Mouse (Mus musculus): ENCODE data around the gene Cd82. TPM values are rescaled to one million over a fixed set of nuclear protein-coding genes. Genes with fewer than 3 reads are reported as not detected.

Cd82 gene
- polyA plus RNA-seq, 1 experiment from 2014 or later: 113 TPM

DNA sequence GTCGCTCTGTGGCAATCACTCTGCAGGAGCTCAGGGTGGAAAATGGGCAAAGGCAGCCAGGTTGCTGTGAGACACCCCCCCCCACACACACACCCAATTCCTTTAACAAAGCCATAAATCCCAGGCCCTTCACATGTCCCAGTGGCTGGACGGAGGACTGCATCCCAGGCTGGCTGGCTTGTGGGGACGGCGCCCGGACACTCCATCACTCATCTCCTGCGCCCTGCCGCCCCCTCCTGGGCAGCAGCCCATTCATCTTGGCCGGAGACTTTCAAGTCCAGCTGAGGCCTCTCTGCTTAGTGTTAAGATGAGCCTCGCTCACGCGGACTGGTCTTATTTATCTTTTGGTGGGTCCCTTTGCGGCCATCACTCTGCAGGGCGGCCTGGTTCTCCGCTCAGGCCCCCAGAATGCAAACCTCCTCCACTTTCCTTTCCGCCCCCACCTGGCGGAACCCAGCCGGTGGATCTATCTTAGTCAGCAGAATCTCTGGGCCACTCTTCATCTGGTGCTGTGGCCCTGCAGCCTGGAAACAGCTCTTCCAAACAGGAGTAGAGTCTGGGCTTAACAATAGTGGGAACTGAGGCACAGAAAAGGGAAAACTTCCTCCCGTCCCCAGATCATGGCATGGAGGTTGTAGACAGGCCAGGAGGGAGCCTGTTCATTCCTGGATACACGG is 26.1 kb upstream of the Cd82 start:
- Histone ChIP-seq H3K27me3 (peaks cover 9% of the 10 kb centered on the region; the same call in 1 of the 2 replicates), H3K9ac (no peak overlapping the region), H3K27ac (replicated peaks) (no peak overlapping the region), H3K4me1 (replicated peaks) (no peaks in the 10 kb centered on the region), H3K9me3 (replicated peaks) (no peaks in the 10 kb centered on the region), H3K4me2 (no peak overlapping the region), H3K4me3 (replicated peaks) (no peak overlapping the region), H3K36me3 (replicated peaks) (no peaks in the 10 kb centered on the region)
- ATAC-seq (ENCODE audit: insufficient read depth): no peak
- 49% methylated on average over 19 of the region's 19 CpGs for WGBS (ENCODE audit: insufficient replicate concordance)

GRCm38 (mm10) chr2:93485459-93485858 is 22.5 kb upstream of the Cd82 start:
- H3K9me3 ChIP-seq (replicated peaks): no peaks in the 10 kb centered on the region
- ATAC-seq (ENCODE audit: insufficient read depth): no peak
- H3K4me1 ChIP-seq (replicated peaks): no peaks in the 10 kb centered on the region
- H3K4me3 ChIP-seq (replicated peaks): no peak overlapping the region
- WGBS (ENCODE audit: insufficient replicate concordance): 32% methylated on average over 9 of the region's 9 CpGs
- no peak overlapping the region for H3K27ac ChIP-seq (replicated peaks)
- H3K4me2 ChIP-seq: no peak overlapping the region
- H3K36me3 ChIP-seq (replicated peaks): no peaks in the 10 kb centered on the region
- no peak overlapping the region for H3K9ac ChIP-seq
- H3K27me3 ChIP-seq: peaks cover 9% of the 10 kb centered on the region; the same call in 1 of the 2 replicates

GRCm38 (mm10) chr2:93482036-93482644 is 19.2 kb upstream of the Cd82 start:
- ATAC-seq (ENCODE audit: insufficient read depth): no peak
- Histone ChIP-seq H3K4me1 (replicated peaks) (no peaks in the 10 kb centered on the region), H3K9ac (no peak overlapping the region), H3K4me2 (no peak overlapping the region), H3K27me3 (peaks cover 2% of the 10 kb centered on the region), H3K4me3 (replicated peaks) (no peak overlapping the region), H3K9me3 (replicated peaks) (no peaks in the 10 kb centered on the region), H3K27ac (replicated peaks) (no peak overlapping the region), H3K36me3 (replicated peaks) (no peaks in the 10 kb centered on the region)
- 14% methylated on average over 6 of the region's 6 CpGs for WGBS (ENCODE audit: insufficient replicate concordance)

GRCm38 (mm10) chr2:93478744-93479143 is 15.8 kb upstream of the Cd82 start:
- ATAC-seq (ENCODE audit: insufficient read depth): no peak
- Histone ChIP-seq H3K4me1 (replicated peaks) (0 out of 2 replicates have a peak, but pooled peaks cover 3% of the 10 kb centered on the region), H3K36me3 (replicated peaks) (no peaks in the 10 kb centered on the region), H3K4me2 (no peak overlapping the region), H3K9ac (no peak overlapping the region), H3K4me3 (replicated peaks) (no peak overlapping the region), H3K9me3 (replicated peaks) (no peaks in the 10 kb centered on the region), H3K27me3 (peaks cover 25% of the 10 kb centered on the region), H3K27ac (replicated peaks) (no peak overlapping the region)
- 39% methylated on average over 5 of the region's 5 CpGs for WGBS (ENCODE audit: insufficient replicate concordance)

DNA sequence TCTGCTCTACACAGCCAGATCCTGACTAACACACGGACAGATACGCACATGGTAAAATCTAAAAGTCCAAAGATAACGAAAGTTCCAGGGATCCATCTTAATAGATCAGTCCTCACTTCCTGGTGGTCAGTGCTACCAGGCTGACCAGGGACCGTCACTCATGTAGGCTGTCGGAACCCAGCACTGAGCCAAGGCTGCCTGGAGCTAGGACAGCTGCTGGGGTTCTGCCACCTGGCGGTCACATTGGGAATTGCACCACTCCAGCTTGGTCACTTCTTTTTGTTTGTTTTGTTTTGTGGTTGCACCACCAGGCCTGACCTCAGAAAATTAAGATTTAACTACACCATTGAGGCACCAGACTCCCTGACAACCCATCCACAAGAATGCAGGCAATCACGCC is 14.6 kb upstream of the Cd82 start:
- Histone ChIP-seq H3K4me3 (replicated peaks) (no peak overlapping the region), H3K4me1 (replicated peaks) (0 out of 2 replicates have a peak, but pooled peaks cover 3% of the 10 kb centered on the region), H3K27me3 (peaks cover 25% of the 10 kb centered on the region), H3K9ac (no peak overlapping the region), H3K4me2 (no peak overlapping the region), H3K9me3 (replicated peaks) (no peaks in the 10 kb centered on the region), H3K27ac (replicated peaks) (no peak overlapping the region), H3K36me3 (replicated peaks) (no peaks in the 10 kb centered on the region)
- no peak for ATAC-seq (ENCODE audit: insufficient read depth)
- 39% methylated on average over 7 of the region's 7 CpGs for WGBS (ENCODE audit: insufficient replicate concordance)

DNA sequence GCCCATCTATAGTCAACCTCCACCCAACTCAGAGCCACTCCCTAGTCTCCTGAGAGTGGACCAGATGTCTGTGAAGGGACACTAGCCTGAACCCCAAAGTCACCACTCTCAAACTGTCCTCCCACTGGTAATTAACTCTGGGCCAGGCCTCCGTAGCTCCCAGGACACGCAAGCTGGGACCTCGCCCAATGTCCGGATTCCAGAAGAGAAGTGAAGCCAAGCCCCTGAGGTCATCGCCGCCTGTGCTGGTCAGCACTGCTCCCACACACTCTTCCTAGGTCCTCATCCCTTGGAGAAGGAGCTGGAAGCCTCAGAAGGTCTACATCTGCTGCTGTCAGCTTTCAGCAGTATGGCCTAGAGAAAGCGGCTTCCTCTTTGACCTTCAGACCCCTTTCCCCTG is 13.5 kb upstream of the Cd82 start:
- Histone ChIP-seq H3K27me3 (peaks cover 25% of the 10 kb centered on the region), H3K4me3 (replicated peaks) (no peak overlapping the region), H3K27ac (replicated peaks) (no peak overlapping the region), H3K36me3 (replicated peaks) (no peaks in the 10 kb centered on the region), H3K9ac (no peak overlapping the region), H3K9me3 (replicated peaks) (no peaks in the 10 kb centered on the region), H3K4me1 (replicated peaks) (0 out of 2 replicates have a peak, but pooled peaks cover 3% of the 10 kb centered on the region), H3K4me2 (no peak overlapping the region)
- WGBS (ENCODE audit: insufficient replicate concordance): 66% methylated on average over 7 of the region's 7 CpGs
- ATAC-seq (ENCODE audit: insufficient read depth): no peak

DNA sequence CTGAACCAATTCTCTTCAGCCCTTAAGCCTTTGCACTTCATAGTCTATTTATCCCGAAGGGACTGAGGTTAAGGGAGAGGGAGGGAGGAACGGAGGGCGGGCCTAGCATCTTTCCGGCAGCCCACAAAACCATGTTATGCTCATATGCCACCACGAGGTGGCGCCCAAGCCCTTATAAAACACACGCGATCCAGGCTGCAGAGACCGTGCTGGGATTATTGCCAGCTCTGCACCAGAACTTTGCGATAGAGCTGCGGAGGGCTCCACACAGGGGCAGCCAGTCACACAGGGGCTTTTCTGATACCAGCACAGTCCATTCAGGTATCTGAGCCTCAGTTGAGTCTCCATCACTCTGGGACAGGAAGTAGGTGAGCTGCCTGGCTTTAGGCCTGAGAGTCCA is 12.1 kb upstream of the Cd82 start:
- no peak overlapping the region for H3K9ac ChIP-seq
- 2% methylated on average over 11 of the region's 11 CpGs for WGBS (ENCODE audit: insufficient replicate concordance)
- H3K9me3 ChIP-seq (replicated peaks): no peaks in the 10 kb centered on the region
- no peak overlapping the region for H3K27ac ChIP-seq (replicated peaks)
- no peak overlapping the region for H3K4me3 ChIP-seq (replicated peaks)
- no peaks in the 10 kb centered on the region for H3K36me3 ChIP-seq (replicated peaks)
- peaks cover 16% of the 10 kb centered on the region for H3K4me1 ChIP-seq (replicated peaks)
- H3K27me3 ChIP-seq: peaks cover 25% of the 10 kb centered on the region
- ATAC-seq (ENCODE audit: insufficient read depth): no peak
- H3K4me2 ChIP-seq: no peak overlapping the region

- Histone ChIP-seq H3K27ac (replicated peaks) (no peak overlapping the region), H3K9me3 (replicated peaks) (no peaks in the 10 kb centered on the region), H3K27me3 (peaks cover 25% of the 10 kb centered on the region), H3K9ac (no peak overlapping the region), H3K36me3 (replicated peaks) (no peaks in the 10 kb centered on the region), H3K4me3 (replicated peaks) (no peak overlapping the region), H3K4me2 (no peak overlapping the region), H3K4me1 (replicated peaks) (peaks cover 27% of the 10 kb centered on the region)
- 61% methylated on average over 9 of the region's 9 CpGs for WGBS (ENCODE audit: insufficient replicate concordance)
- no peak for ATAC-seq (ENCODE audit: insufficient read depth)
Observed at GRCm38 (mm10) chr2:93473915-93474314, 11.0 kb upstream of the Cd82 start.

GRCm38 (mm10) chr2:93470849-93471576 is 8.1 kb upstream of the Cd82 start:
- Histone ChIP-seq H3K36me3 (replicated peaks) (no peaks in the 10 kb centered on the region), H3K27ac (replicated peaks) (peak overlapping the region; percentile 69), H3K27me3 (peaks cover 12% of the 10 kb centered on the region), H3K4me3 (replicated peaks) (peak overlapping the region; percentile 62), H3K4me1 (replicated peaks) (peaks cover 48% of the 10 kb centered on the region), H3K4me2 (peak overlapping the region; percentile 91), H3K9me3 (replicated peaks) (no peaks in the 10 kb centered on the region), H3K9ac (peak overlapping the region; percentile 65)
- peak; percentile 19; the same call in 1 of the 2 replicates for ATAC-seq (ENCODE audit: insufficient read depth)
- 15% methylated on average over 3 of the region's 3 CpGs for WGBS (ENCODE audit: insufficient replicate concordance)

GRCm38 (mm10) chr2:93470127-93470526 is 7.2 kb upstream of the Cd82 start:
- Histone ChIP-seq H3K4me3 (replicated peaks) (peak overlapping the region; percentile 62), H3K36me3 (replicated peaks) (no peaks in the 10 kb centered on the region), H3K4me1 (replicated peaks) (peaks cover 55% of the 10 kb centered on the region), H3K4me2 (peak overlapping the region; percentile 91), H3K9ac (peak overlapping the region; percentile 65), H3K27ac (replicated peaks) (peak overlapping the region; percentile 69), H3K9me3 (replicated peaks) (no peaks in the 10 kb centered on the region), H3K27me3 (peaks cover 3% of the 10 kb centered on the region; the same call in 1 of the 2 replicates)
- ATAC-seq (ENCODE audit: insufficient read depth): peak; percentile 61
- 2% methylated on average over 9 of the region's 9 CpGs for WGBS (ENCODE audit: insufficient replicate concordance)

GRCm38 (mm10) chr2:93469118-93469517 is 6.2 kb upstream of the Cd82 start:
- Histone ChIP-seq H3K27me3 (peaks cover 3% of the 10 kb centered on the region; the same call in 1 of the 2 replicates), H3K27ac (replicated peaks) (no peak overlapping the region), H3K9me3 (replicated peaks) (no peaks in the 10 kb centered on the region), H3K4me3 (replicated peaks) (no peak overlapping the region), H3K9ac (no peak overlapping the region), H3K4me1 (replicated peaks) (peaks cover 65% of the 10 kb centered on the region), H3K36me3 (replicated peaks) (no peaks in the 10 kb centered on the region), H3K4me2 (no peak overlapping the region)
- no peak for ATAC-seq (ENCODE audit: insufficient read depth)
- WGBS (ENCODE audit: insufficient replicate concordance): 8% methylated on average over 7 of the region's 7 CpGs
